Mouse (Mus musculus): ENCODE results near the gene Cma2.
"Not testable (repeated sequence)": the region's sequence is repeated elsewhere in the genome, so short reads cannot be mapped to it uniquely, and the experiment has no call there.

The Cma2 gene

DNA sequence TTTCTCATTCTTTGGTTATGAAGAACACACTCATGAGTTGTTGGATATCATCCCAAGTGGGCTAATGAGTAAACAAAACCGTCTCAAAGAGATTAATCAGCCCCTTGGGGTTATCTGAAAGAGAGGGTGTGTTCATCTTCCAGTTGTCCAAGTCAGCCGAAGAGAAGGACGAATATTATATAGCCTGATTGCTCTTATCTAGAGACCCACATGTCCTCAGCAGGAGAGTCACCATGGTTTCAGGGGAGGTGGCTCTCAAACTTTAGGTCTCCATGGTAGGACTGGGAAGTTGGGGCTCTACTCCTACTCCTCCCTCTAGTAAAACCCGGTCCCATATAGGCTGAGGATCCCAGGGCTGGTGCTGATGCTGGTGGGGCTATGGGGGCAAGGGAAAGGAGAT, 70.5 kb downstream of the Cma2 start:
- not testable (repeated sequence) for ATAC-seq (ENCODE audit: insufficient number of reproducible peaks, low FRiP score, low TSS enrichment)

Data from cerebellum, adult (tissue).